Mouse (Mus musculus): ENCODE measurements around the gene Elmod3. TPM values are rescaled to one million over a fixed set of nuclear protein-coding genes. Genes with fewer than 3 reads are reported as not detected.

The Elmod3 gene
- polyA plus RNA-seq, 1 experiment from 2014 or later: 18.2 TPM

DNA sequence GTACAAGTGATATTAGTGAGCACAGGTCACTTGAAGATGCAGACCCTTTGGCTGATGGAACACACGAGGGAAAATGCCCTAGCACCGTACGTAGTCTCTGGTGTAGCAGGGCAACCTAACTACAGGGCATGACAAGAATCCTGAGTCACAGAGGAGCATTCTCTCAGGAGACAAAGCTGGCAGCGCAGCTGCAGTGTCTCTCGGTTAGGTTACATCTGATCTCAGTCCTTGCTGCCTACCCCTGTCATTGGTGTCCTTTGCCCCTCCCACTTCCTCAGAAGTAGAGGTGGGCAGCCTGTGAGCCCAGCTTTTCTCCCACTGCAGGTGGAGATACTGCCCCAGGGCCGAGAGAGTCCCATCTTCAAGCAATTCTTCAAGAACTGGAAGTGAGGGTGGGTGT lies 35.7 kb downstream of the Elmod3 start:
- Histone ChIP-seq H3K27me3 (no peaks in the 10 kb centered on the region), H3K9ac (no peak overlapping the region), H3K27ac (peak overlapping the region; percentile 18; the same call in 1 of the 2 replicates), H3K36me3 (no peaks in the 10 kb centered on the region), H3K4me1 (peaks cover 19% of the 10 kb centered on the region), H3K4me3 (no peak overlapping the region), H3K4me2 (no peak overlapping the region), H3K9me3 (no peaks in the 10 kb centered on the region)
- 51% methylated on average over 6 of the region's 6 CpGs for WGBS
- ATAC-seq (ENCODE audit: insufficient number of reproducible peaks, low FRiP score, low TSS enrichment, low read depth): no peak

DNA sequence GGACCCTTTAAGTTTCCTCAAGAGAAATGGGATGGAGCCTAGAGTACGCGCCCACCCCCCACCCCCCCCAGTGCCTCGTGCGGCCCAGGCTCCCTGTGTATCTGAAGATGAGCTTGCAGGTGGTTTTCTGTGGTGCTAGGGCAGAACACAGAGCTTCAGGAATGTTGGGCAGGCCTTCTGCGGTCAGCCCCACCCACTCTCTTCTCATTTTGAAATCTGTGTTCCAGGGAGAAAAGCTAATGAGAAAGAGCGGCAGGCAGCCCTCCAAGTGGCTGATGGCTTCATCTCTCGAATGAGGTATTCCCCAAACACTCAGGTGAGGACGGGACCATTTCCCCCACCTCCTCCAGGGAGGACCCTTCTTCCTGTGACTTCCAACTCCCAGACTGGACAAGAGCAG lies 37.4 kb downstream of the Elmod3 start:
- Histone ChIP-seq H3K4me3 (no peak overlapping the region), H3K9ac (no peak overlapping the region), H3K9me3 (no peaks in the 10 kb centered on the region), H3K36me3 (no peaks in the 10 kb centered on the region), H3K4me2 (no peak overlapping the region), H3K4me1 (peaks cover 13% of the 10 kb centered on the region), H3K27me3 (no peaks in the 10 kb centered on the region), H3K27ac (no peak overlapping the region)
- ATAC-seq (ENCODE audit: insufficient number of reproducible peaks, low FRiP score, low TSS enrichment, low read depth): no peak
- 61% methylated on average over 8 of the region's 8 CpGs for WGBS

GRCm38 (mm10) chr6:72553079-72553412 lies 45.2 kb downstream of the Elmod3 start:
- Histone ChIP-seq H3K9ac (peak overlapping the region; percentile 21; the same call in 1 of the 2 replicates), H3K4me3 (peak overlapping the region; percentile 44), H3K36me3 (no peaks in the 10 kb centered on the region), H3K4me2 (peak overlapping the region; percentile 61), H3K27me3 (no peaks in the 10 kb centered on the region), H3K4me1 (peaks cover 30% of the 10 kb centered on the region), H3K9me3 (no peaks in the 10 kb centered on the region), H3K27ac (peak overlapping the region; percentile 83)
- no peak for ATAC-seq (ENCODE audit: insufficient number of reproducible peaks, low FRiP score, low TSS enrichment, low read depth)
- 9% methylated on average over 8 of the region's 8 CpGs for WGBS

GRCm38 (mm10) chr6:72552171-72553078 lies 45.8 kb downstream of the Elmod3 start:
- 8% methylated on average over 27 of the region's 27 CpGs for WGBS
- ATAC-seq (ENCODE audit: insufficient number of reproducible peaks, low FRiP score, low TSS enrichment, low read depth): peak; percentile 79

DNA sequence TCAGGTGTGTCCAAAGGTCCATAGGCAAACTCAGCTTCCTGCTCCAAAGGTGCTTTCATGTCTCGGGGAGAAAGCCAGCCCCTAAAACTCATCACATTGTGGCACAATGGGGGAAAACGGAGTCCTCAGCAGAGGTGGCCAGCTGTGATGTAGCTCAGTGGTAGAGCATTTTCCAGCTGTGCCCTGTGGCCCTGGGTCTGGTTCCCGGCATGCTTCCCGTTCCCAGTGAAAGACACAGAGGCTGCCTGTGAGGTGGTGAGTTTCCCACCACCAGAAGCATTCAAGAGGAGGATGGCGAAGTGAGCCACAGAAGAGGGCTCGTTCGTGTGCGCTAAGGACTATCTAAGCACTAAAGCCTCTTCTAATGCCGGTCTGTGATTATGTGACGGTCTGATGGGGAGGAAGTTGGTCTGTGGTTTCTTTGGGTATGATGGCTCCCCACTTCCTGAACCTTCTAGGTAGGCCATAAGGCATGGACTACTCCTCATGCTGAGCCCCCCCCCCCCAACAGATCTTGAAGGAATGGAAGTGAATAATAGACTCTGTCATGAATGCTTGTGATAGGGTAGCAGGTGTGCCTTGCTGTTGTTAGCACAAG lies 47.6 kb downstream of the Elmod3 start:
- ATAC-seq (ENCODE audit: insufficient number of reproducible peaks, low FRiP score, low TSS enrichment, low read depth): no peak
- H3K9ac ChIP-seq: no peak overlapping the region
- H3K27me3 ChIP-seq: no peaks in the 10 kb centered on the region
- H3K4me3 ChIP-seq: no peak overlapping the region
- H3K9me3 ChIP-seq: no peaks in the 10 kb centered on the region
- no peaks in the 10 kb centered on the region for H3K36me3 ChIP-seq
- H3K4me1 ChIP-seq: peaks cover 30% of the 10 kb centered on the region
- 84% methylated on average over 10 of the region's 10 CpGs for WGBS
- no peak overlapping the region for H3K4me2 ChIP-seq
- no peak overlapping the region for H3K27ac ChIP-seq

More at GRCm38 (mm10) chr6:72552171-72553078, 45.8 kb downstream of the Elmod3 start:
- H3K4me2 ChIP-seq: peak overlapping the region; percentile 61
- peaks cover 30% of the 10 kb centered on the region for H3K4me1 ChIP-seq
- no peaks in the 10 kb centered on the region for H3K36me3 ChIP-seq
- no peaks in the 10 kb centered on the region for H3K27me3 ChIP-seq
- H3K27ac ChIP-seq: peak overlapping the region; percentile 83
- H3K4me3 ChIP-seq: peak overlapping the region; percentile 44
- peak overlapping the region; percentile 21; the same call in 1 of the 2 replicates for H3K9ac ChIP-seq
- H3K9me3 ChIP-seq: no peaks in the 10 kb centered on the region

- Histone ChIP-seq H3K27me3 (no peaks in the 10 kb centered on the region), H3K9ac (no peak overlapping the region), H3K4me2 (peak overlapping the region; percentile 15; the same call in 1 of the 2 replicates), H3K4me3 (no peak overlapping the region), H3K36me3 (no peaks in the 10 kb centered on the region), H3K27ac (peak overlapping the region; percentile 59; the same call in 1 of the 2 replicates), H3K9me3 (no peaks in the 10 kb centered on the region), H3K4me1 (peaks cover 35% of the 10 kb centered on the region)
- 57% methylated on average over 6 of the region's 6 CpGs for WGBS
- no peak for ATAC-seq (ENCODE audit: insufficient number of reproducible peaks, low FRiP score, low TSS enrichment, low read depth)
These were observed 48.2 kb downstream of the Elmod3 start for GRCm38 (mm10) chr6:72550025-72550424.

- Histone ChIP-seq H3K9me3 (no peaks in the 10 kb centered on the region), H3K36me3 (no peaks in the 10 kb centered on the region), H3K9ac (no peak overlapping the region), H3K27me3 (no peaks in the 10 kb centered on the region), H3K4me1 (peaks cover 42% of the 10 kb centered on the region), H3K27ac (peak overlapping the region; percentile 59), H3K4me2 (peak overlapping the region; percentile 15; the same call in 1 of the 2 replicates), H3K4me3 (no peak overlapping the region)
- WGBS: 49% methylated on average over 9 of the region's 9 CpGs
- peak; percentile 21; the same call in 1 of the 2 replicates for ATAC-seq (ENCODE audit: insufficient number of reproducible peaks, low FRiP score, low TSS enrichment, low read depth)
These were observed 49.1 kb downstream of the Elmod3 start for GRCm38 (mm10) chr6:72549041-72549580.

GRCm38 (mm10) chr6:72547862-72548261 lies 50.4 kb downstream of the Elmod3 start:
- WGBS: 94% methylated on average over 3 of the region's 3 CpGs
- ATAC-seq (ENCODE audit: insufficient number of reproducible peaks, low FRiP score, low TSS enrichment, low read depth): no peak
- Histone ChIP-seq H3K4me3 (no peak overlapping the region), H3K4me2 (no peak overlapping the region), H3K9ac (no peak overlapping the region), H3K9me3 (no peaks in the 10 kb centered on the region), H3K27me3 (no peaks in the 10 kb centered on the region), H3K36me3 (no peaks in the 10 kb centered on the region), H3K4me1 (peaks cover 44% of the 10 kb centered on the region), H3K27ac (no peak overlapping the region)

DNA sequence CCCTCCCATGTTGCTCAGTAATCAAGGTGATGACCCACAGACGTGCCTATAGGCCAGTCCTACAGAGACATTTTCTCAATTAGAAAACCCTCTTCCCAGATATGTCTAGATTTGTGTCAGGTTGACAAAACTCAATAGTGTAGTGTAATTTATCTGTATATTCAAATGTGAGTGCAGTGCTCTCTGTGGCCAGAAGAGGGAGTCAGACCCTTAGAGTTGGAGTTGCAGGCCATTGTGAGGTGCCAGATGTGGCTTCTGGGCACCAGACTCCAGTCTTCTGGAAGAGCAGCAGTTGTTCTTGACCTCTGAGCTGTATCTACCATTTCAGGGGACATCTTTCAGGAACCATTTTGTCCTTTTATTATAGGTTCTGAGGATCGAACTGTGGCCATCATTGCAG lies 51.1 kb downstream of the Elmod3 start:
- Histone ChIP-seq H3K27ac (no peak overlapping the region), H3K9me3 (no peaks in the 10 kb centered on the region), H3K4me3 (no peak overlapping the region), H3K36me3 (no peaks in the 10 kb centered on the region), H3K4me1 (peaks cover 37% of the 10 kb centered on the region), H3K9ac (no peak overlapping the region), H3K4me2 (no peak overlapping the region), H3K27me3 (no peaks in the 10 kb centered on the region)
- ATAC-seq (ENCODE audit: insufficient number of reproducible peaks, low FRiP score, low TSS enrichment, low read depth): no peak
- WGBS: 94% methylated on average over 2 of the region's 2 CpGs

DNA sequence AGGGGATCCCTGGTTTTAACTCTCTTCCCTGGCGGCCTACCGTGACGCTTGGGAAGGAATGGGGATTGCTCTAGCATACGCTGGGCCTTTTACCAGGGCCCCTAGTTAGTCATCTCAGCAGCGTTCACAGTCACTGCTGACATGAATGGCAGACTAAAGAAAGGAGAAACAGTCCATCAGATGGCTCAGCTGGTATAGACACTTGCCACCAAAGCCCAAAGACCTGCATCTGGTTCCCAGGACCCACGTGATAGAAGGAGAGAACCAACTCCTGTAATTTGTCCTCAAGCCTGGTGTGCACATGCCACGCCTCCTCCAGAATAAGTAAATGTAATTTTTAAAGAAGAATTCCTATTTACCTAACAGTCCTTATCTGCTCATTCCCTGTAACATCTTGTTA lies 52.8 kb downstream of the Elmod3 start:
- H3K9me3 ChIP-seq: no peaks in the 10 kb centered on the region
- no peak overlapping the region for H3K4me3 ChIP-seq
- H3K9ac ChIP-seq: no peak overlapping the region
- 44% methylated on average over 7 of the region's 7 CpGs for WGBS
- H3K4me2 ChIP-seq: peak overlapping the region; percentile 12; the same call in 1 of the 2 replicates
- no peak overlapping the region for H3K27ac ChIP-seq
- H3K36me3 ChIP-seq: no peaks in the 10 kb centered on the region
- ATAC-seq (ENCODE audit: insufficient number of reproducible peaks, low FRiP score, low TSS enrichment, low read depth): no peak
- H3K4me1 ChIP-seq: peaks cover 26% of the 10 kb centered on the region
- no peaks in the 10 kb centered on the region for H3K27me3 ChIP-seq

DNA sequence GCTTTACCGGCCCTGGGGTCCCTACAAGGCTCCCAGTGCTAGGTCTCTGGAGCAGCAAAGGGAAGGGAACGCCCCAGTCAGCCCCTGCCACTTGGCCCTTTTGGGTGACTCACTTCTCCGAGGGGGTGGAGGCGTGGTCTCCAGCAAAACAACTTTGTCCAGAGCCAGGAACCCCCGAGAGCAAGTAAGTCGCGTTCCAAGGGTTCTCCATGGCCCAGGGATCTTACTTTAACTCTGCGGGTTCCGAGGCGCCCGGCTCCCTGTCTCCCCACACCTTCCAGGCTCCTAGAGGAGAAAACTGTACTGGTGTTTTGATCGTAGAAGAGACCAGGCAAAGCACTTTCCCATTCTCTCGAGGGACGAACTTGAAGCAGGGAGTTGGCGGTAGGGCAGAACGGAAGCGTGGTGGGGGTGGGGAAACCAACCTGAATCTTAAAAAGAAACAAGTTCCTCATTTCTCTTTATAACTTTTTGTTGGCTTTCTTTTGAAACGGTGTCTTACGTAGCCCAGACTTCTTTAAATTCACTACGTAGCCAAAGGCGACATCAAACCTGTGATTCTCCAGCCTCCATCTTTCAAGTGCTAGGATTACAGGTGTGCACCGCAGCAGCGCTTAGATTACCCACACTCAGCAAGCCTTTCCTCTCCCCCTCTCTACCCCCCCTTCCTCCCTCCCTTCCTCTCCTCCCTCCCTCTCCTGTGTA lies 53.8 kb downstream of the Elmod3 start, which contains the start of gene Capg:
Gene Capg, plus strand, starts transcription at position 109 of the 705 bp plus-strand sequence.
- H3K9ac ChIP-seq: 0 out of 2 replicates have a peak within 1 kb of the TSS, but pooled peaks have one; percentile 24
- 6% methylated on average over 23 of the region's 23 CpGs for WGBS
- H3K27me3 ChIP-seq: no peaks in the 10 kb centered on the region
- no peak for ATAC-seq (ENCODE audit: insufficient number of reproducible peaks, low FRiP score, low TSS enrichment, low read depth)
- H3K9me3 ChIP-seq: no peaks in the 10 kb centered on the region
- H3K4me1 ChIP-seq: peaks cover 21% of the 10 kb centered on the region
- H3K27ac ChIP-seq: peak within 1 kb of the TSS; percentile 81
- H3K4me3 ChIP-seq: peak within 1 kb of the TSS; percentile 37
- peak within 1 kb of the TSS; percentile 49 for H3K4me2 ChIP-seq
- no peaks in the 10 kb centered on the region for H3K36me3 ChIP-seq
